Mouse (Mus musculus) thymus, postnatal 25 days (tissue): ENCODE results near the gene Psmd6.

Source experiments
- DNase-seq: peaks from one replicate; pipeline ENCODE4 v3.0.0; 2022

Gene Psmd6

DNA sequence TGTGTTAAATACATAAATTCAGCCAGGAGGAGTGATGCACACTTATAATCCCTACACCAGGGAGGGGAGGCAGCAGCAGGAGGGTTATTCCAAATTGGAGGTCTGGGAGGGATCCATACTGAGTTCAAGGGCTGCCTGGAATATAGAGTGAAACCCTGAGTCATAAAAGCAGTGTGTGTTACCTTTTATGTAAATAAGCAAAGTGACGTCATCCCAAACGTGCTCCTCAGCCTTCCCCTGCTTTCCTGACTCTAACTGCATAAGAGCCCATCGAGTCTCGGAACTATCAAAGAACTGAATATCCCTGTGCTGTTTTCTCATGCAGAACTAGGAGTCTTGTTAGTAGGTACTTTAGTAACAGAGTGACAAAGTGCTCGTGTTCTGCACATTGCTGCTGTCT, 57.4 kb downstream of the Psmd6 start:
- no peak for DNase-seq

DNA sequence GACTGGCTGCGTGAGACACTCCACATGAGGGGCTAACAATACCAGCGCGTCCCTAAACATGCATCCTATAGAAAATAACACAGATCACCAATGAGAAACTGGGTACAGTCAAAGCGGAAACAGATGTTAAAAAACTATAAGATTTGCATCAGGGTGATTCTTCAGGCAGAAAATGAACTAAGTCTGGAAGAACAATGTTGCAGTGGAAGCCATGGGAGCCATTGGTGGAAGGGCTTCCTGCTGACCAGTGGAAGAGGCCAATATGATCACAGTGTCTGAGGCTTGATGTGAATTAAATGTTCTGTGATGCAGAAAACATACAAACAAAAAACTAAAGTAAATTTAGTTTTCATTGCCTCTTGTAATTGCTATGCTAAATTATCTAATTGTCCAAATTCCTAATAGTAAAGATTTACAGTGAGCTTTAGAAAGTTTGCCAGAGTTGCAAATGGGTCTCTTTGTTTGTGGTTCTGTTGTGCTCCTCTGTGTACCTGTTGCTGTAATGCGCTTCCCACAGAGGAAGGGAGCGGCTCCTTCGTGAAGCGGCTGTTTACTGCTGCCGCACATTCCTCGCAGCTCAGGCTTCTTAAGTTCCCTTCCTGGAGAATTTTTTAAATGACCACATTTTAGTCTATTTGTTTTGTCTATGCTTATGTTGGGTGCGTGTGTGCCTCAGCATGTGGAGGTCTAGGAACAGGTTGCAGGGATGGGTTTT, 58.1 kb downstream of the Psmd6 start:
- no peak for DNase-seq
